Mouse (Mus musculus): ENCODE data around the gene Six5.

Six5 gene

GRCm38 (mm10) chr7:19067935-19068334 lies 26.5 kb upstream of the Six5 start:
- TF ChIP-seq GATA4 (IDR thresholded peaks at IDR 0.05; ENCODE audit: insufficient replicate concordance, low read length): no peak

GRCm38 (mm10) chr7:19068707-19069106 lies 25.7 kb upstream of the Six5 start:
- TF ChIP-seq GATA4 (IDR thresholded peaks at IDR 0.05; ENCODE audit: insufficient replicate concordance, low read length): no peak

GRCm38 (mm10) chr7:19069500-19069899 lies 24.9 kb upstream of the Six5 start:
- TF ChIP-seq GATA4 (IDR thresholded peaks at IDR 0.05; ENCODE audit: insufficient replicate concordance, low read length): no peak

GRCm38 (mm10) chr7:19073504-19073903 lies 20.9 kb upstream of the Six5 start:
- TF ChIP-seq GATA4 (IDR thresholded peaks at IDR 0.05; ENCODE audit: insufficient replicate concordance, low read length): no peak

GRCm38 (mm10) chr7:19074494-19074893 lies 19.9 kb upstream of the Six5 start:
- TF ChIP-seq GATA4 (IDR thresholded peaks at IDR 0.05; ENCODE audit: insufficient replicate concordance, low read length): no peak

GRCm38 (mm10) chr7:19075231-19075630 lies 19.2 kb upstream of the Six5 start:
- no peak for TF ChIP-seq GATA4 (IDR thresholded peaks at IDR 0.05; ENCODE audit: insufficient replicate concordance, low read length)

- TF ChIP-seq GATA4 (IDR thresholded peaks at IDR 0.05; ENCODE audit: insufficient replicate concordance, low read length): no peak
Measured at GRCm38 (mm10) chr7:19075723-19076585, 18.4 kb upstream of the Six5 start, which contains the start of gene Dmwd. Gene Dmwd (plus strand): TSS chr7:19076227.

GRCm38 (mm10) chr7:19076586-19076991 lies 17.8 kb upstream of the Six5 start:
- TF ChIP-seq GATA4 (IDR thresholded peaks at IDR 0.05; ENCODE audit: insufficient replicate concordance, low read length): no peak

- no peak for TF ChIP-seq GATA4 (IDR thresholded peaks at IDR 0.05; ENCODE audit: insufficient replicate concordance, low read length)
Measured at GRCm38 (mm10) chr7:19077761-19078160, 16.6 kb upstream of the Six5 start.

- no peak for TF ChIP-seq GATA4 (IDR thresholded peaks at IDR 0.05; ENCODE audit: insufficient replicate concordance, low read length)
Measured at GRCm38 (mm10) chr7:19078732-19079131, 15.7 kb upstream of the Six5 start.

- no peak for TF ChIP-seq GATA4 (IDR thresholded peaks at IDR 0.05; ENCODE audit: insufficient replicate concordance, low read length)
Measured at GRCm38 (mm10) chr7:19080451-19080950, 13.9 kb upstream of the Six5 start.

- TF ChIP-seq GATA4 (IDR thresholded peaks at IDR 0.05; ENCODE audit: insufficient replicate concordance, low read length): no peak
Measured at GRCm38 (mm10) chr7:19082171-19082570, 12.2 kb upstream of the Six5 start.

- no peak for TF ChIP-seq GATA4 (IDR thresholded peaks at IDR 0.05; ENCODE audit: insufficient replicate concordance, low read length)
Measured at GRCm38 (mm10) chr7:19083096-19083495, 11.3 kb upstream of the Six5 start.

- TF ChIP-seq GATA4 (IDR thresholded peaks at IDR 0.05; ENCODE audit: insufficient replicate concordance, low read length): no peak
Measured at GRCm38 (mm10) chr7:19083701-19084100, 10.7 kb upstream of the Six5 start, which contains the start of gene Dmpk. Gene Dmpk (plus strand): TSS chr7:19083849.

GRCm38 (mm10) chr7:19084277-19084771 lies 10.1 kb upstream of the Six5 start:
- TF ChIP-seq GATA4 (IDR thresholded peaks at IDR 0.05; ENCODE audit: insufficient replicate concordance, low read length): no peak

- no peak for TF ChIP-seq GATA4 (IDR thresholded peaks at IDR 0.05; ENCODE audit: insufficient replicate concordance, low read length)
Measured at GRCm38 (mm10) chr7:19084921-19085473, 9.4 kb upstream of the Six5 start.

Measured in liver, adult (tissue).